Mouse (Mus musculus): ENCODE measurements at regions not wholly inside any gene's neighbourhood (a gene's known extent, or its start where the extent isn't known, plus 50 kb on each side); places are given as distances from the start of the nearest gene placed in this dataset.
A peak's percentile ranks its signal among the peaks of the same experiment; 100 is the strongest.

DNA sequence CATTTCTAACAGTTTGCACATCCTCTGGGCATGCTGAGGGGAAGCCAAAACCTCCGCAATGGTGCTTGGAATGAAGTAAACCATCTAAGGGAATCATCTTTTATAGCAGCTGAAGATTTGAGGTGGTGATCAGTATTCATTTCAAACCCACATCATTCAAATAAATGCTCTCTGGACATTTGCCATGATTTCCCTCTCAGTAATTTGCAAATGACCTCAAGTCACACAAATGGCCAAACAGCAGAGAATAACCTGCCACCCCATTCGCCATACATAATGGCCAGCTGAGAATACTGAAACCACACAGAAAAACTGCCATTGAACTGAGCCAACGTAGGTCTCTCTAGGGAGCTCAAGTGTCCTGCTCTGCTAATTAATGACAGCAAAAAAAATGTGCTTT, 230.3 kb upstream of the Runx1 start:
- H3ac ChIP-seq (ENCODE audit: control insufficient read depth, insufficient read length), result no peak overlapping the region
- no peak for TF ChIP-seq MAX (IDR thresholded peaks at IDR 0.05; ENCODE audit: low read depth)
- TF ChIP-seq E2F4 (IDR thresholded peaks at IDR 0.05; ENCODE audit: insufficient read depth), result no peak
- TF ChIP-seq SRF (IDR thresholded peaks at IDR 0.05; ENCODE audit: control insufficient read depth, insufficient read length, low read depth), result no peak
- TF ChIP-seq POLR2A (IDR thresholded peaks at IDR 0.05; ENCODE audit: insufficient read length, low read depth), result no peak
- TF ChIP-seq USF1 (IDR thresholded peaks at IDR 0.05; ENCODE audit: low read depth), result no peak
- TF ChIP-seq TCF12 (IDR thresholded peaks at IDR 0.05; ENCODE audit: insufficient read depth, poor library complexity, severe bottlenecking), result no peak
- TF ChIP-seq REST (IDR thresholded peaks at IDR 0.05; ENCODE audit: insufficient read depth, insufficient read length), result no peak
- TF ChIP-seq TCF3 (IDR thresholded peaks at IDR 0.05; ENCODE audit: insufficient read length, low read depth), result no peak
- no peak for TF ChIP-seq CEBPB (IDR thresholded peaks at IDR 0.05; ENCODE audit: insufficient read depth, poor library complexity, severe bottlenecking)
- no peak for TF ChIP-seq POLR2AphosphoS2 (IDR thresholded peaks at IDR 0.05; ENCODE audit: insufficient read length, low read depth)

DNA sequence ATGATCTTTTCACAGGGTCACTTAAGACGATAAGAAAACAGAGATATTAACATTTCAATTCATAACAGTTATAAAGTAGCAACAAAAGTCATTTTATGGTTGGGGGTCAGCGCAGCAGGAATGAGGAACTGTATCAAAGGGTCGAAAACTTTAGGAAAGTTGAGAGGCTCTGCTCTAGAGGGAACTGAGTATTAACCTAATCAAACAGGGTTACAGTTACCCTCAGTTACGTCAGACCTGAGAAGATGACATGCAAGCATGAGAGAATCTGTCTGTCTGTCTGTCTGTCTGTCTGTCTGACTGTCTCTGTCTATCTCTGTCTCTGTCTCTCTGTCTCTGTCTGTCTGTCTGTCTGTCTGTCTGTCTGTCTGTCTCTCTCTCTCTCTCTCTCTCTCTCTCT, 229.6 kb upstream of the Runx1 start:
- Histone ChIP-seq H3K27me3 (ENCODE audit: control insufficient read depth, insufficient read depth, insufficient read length) (no peaks in the 10 kb centered on the region), H3K4me2 (ENCODE audit: low read depth) (no peak overlapping the region), H3K4me3 (no peak overlapping the region), H3ac (ENCODE audit: control insufficient read depth, insufficient read length) (no peak overlapping the region), H3K79me2 (ENCODE audit: control insufficient read depth, insufficient read depth) (no peaks in the 10 kb centered on the region), H3K36me3 (ENCODE audit: control insufficient read depth, insufficient read depth) (no peaks in the 10 kb centered on the region)
- TF ChIP-seq POLR2A (IDR thresholded peaks at IDR 0.05; ENCODE audit: insufficient read length, low read depth), result no peak
- no peak for TF ChIP-seq MAX (IDR thresholded peaks at IDR 0.05; ENCODE audit: low read depth)
- 0 out of 2 replicates have a peak, but pooled peaks have one; percentile 8 for TF ChIP-seq CEBPB (IDR thresholded peaks at IDR 0.05; ENCODE audit: insufficient read depth, poor library complexity, severe bottlenecking)
- TF ChIP-seq SRF (IDR thresholded peaks at IDR 0.05; ENCODE audit: control insufficient read depth, insufficient read length, low read depth), result no peak
- no peak for TF ChIP-seq MYOD1 (IDR thresholded peaks at IDR 0.05; ENCODE audit: control insufficient read depth in 1 of 3, insufficient read length in 2 of 3, low read depth in 2 of 3)

More for the DNA sequence above, 230.3 kb upstream of the Runx1 start:
- Histone ChIP-seq H3K79me2 (ENCODE audit: control insufficient read depth, insufficient read depth) (no peaks in the 10 kb centered on the region), H3K36me3 (ENCODE audit: control insufficient read depth, insufficient read depth) (no peaks in the 10 kb centered on the region), H3K4me3 (no peak overlapping the region), H3K27me3 (ENCODE audit: control insufficient read depth, insufficient read depth, insufficient read length) (no peaks in the 10 kb centered on the region), H3K4me2 (ENCODE audit: low read depth) (no peak overlapping the region)

DNA sequence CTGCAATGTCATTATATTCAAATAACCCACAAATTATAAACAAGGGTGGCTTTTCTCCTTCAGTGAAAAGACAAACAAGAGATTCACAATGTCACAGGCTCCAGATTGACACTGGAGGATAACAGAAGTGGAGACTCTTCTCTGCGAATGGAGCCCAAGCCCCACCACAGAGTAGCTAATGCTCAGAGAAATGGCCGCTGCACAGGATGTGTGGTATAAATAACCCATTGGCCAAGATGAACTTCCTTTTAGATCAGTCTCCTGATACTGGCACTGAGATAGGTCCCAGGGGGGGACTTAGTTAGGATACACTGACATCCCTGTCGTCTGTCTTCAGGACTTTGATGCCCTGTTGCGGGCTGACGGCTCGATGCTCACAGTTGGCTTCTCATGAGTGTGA, 225.3 kb upstream of the Runx1 start:
- H3K27me3 ChIP-seq (ENCODE audit: control insufficient read depth, insufficient read depth, insufficient read length), result no peaks in the 10 kb centered on the region
- TF ChIP-seq SRF (IDR thresholded peaks at IDR 0.05; ENCODE audit: control insufficient read depth, insufficient read length, low read depth) (no peak), POLR2A (IDR thresholded peaks at IDR 0.05; ENCODE audit: insufficient read length, low read depth) (no peak), REST (IDR thresholded peaks at IDR 0.05; ENCODE audit: insufficient read depth, insufficient read length) (no peak), POLR2AphosphoS2 (IDR thresholded peaks at IDR 0.05; ENCODE audit: insufficient read length, low read depth) (no peak), CEBPB (IDR thresholded peaks at IDR 0.05; ENCODE audit: insufficient read depth, poor library complexity, severe bottlenecking) (no peak), TCF3 (IDR thresholded peaks at IDR 0.05; ENCODE audit: insufficient read length, low read depth) (no peak), MYOG (IDR thresholded peaks at IDR 0.05; ENCODE audit: control insufficient read depth in 1 of 3, insufficient read depth in 1 of 3, insufficient read length in 2 of 3, low read depth in 2 of 3) (no peak), MAX (IDR thresholded peaks at IDR 0.05; ENCODE audit: low read depth) (no peak), E2F4 (IDR thresholded peaks at IDR 0.05; ENCODE audit: insufficient read depth) (no peak), MYOD1 (IDR thresholded peaks at IDR 0.05; ENCODE audit: control insufficient read depth in 1 of 3, insufficient read length in 2 of 3, low read depth in 2 of 3) (no peak), TCF12 (IDR thresholded peaks at IDR 0.05; ENCODE audit: insufficient read depth, poor library complexity, severe bottlenecking) (no peak), USF1 (IDR thresholded peaks at IDR 0.05; ENCODE audit: low read depth) (no peak)
- H3K79me2 ChIP-seq (ENCODE audit: control insufficient read depth, insufficient read depth), result no peaks in the 10 kb centered on the region
- no peak overlapping the region for H3K4me2 ChIP-seq (ENCODE audit: low read depth)
- no peak overlapping the region for H3ac ChIP-seq (ENCODE audit: control insufficient read depth, insufficient read length)
- H3K36me3 ChIP-seq (ENCODE audit: control insufficient read depth, insufficient read depth), result no peaks in the 10 kb centered on the region
- H3K4me3 ChIP-seq, result no peak overlapping the region

DNA sequence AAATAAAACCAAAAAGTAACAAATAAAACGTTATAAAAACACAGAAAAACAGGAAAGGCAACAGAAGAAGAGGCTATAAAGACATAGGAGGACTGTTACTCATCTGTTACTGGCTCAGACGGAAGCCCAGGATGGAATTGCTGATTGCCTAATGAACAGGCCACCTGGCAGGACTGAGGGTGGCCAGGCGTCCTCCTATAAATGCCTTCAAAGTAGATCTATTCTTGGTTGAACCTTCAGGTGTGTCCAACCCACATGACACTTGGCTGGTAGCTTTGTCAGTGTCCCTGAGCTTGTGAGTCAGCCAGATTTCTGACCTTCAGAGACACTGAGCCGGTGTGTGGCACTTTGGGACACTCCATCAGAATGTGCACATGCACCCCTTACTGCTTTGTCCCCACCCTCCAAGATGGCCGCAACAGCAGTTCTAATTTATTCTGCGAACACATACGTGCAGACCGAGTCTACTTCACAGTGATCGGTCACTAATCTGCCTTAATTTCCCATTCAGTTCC, 222.5 kb upstream of the Runx1 start:
- H3K4me2 ChIP-seq (ENCODE audit: low read depth), result no peak overlapping the region
- H3K4me3 ChIP-seq, result no peak overlapping the region
- H3K27me3 ChIP-seq (ENCODE audit: control insufficient read depth, insufficient read depth, insufficient read length), result no peaks in the 10 kb centered on the region
- no peak overlapping the region for H3ac ChIP-seq (ENCODE audit: control insufficient read depth, insufficient read length)
- no peak for TF ChIP-seq CEBPB (IDR thresholded peaks at IDR 0.05; ENCODE audit: insufficient read depth, poor library complexity, severe bottlenecking)
- TF ChIP-seq TCF12 (IDR thresholded peaks at IDR 0.05; ENCODE audit: insufficient read depth, poor library complexity, severe bottlenecking), result no peak
- no peak for TF ChIP-seq SRF (IDR thresholded peaks at IDR 0.05; ENCODE audit: control insufficient read depth, insufficient read length, low read depth)
- no peak for TF ChIP-seq E2F4 (IDR thresholded peaks at IDR 0.05; ENCODE audit: insufficient read depth)
- TF ChIP-seq USF1 (IDR thresholded peaks at IDR 0.05; ENCODE audit: low read depth), result no peak
- TF ChIP-seq MYOD1 (IDR thresholded peaks at IDR 0.05; ENCODE audit: control insufficient read depth in 1 of 3, insufficient read length in 2 of 3, low read depth in 2 of 3), result no peak
- TF ChIP-seq POLR2AphosphoS2 (IDR thresholded peaks at IDR 0.05; ENCODE audit: insufficient read length, low read depth), result no peak
- TF ChIP-seq TCF3 (IDR thresholded peaks at IDR 0.05; ENCODE audit: insufficient read length, low read depth), result no peak
- no peak for TF ChIP-seq MAX (IDR thresholded peaks at IDR 0.05; ENCODE audit: low read depth)
- no peak for TF ChIP-seq MYOG (IDR thresholded peaks at IDR 0.05; ENCODE audit: control insufficient read depth in 1 of 3, insufficient read depth in 1 of 3, insufficient read length in 2 of 3, low read depth in 2 of 3)
- TF ChIP-seq POLR2A (IDR thresholded peaks at IDR 0.05; ENCODE audit: insufficient read length, low read depth), result no peak
- no peak for TF ChIP-seq REST (IDR thresholded peaks at IDR 0.05; ENCODE audit: insufficient read depth, insufficient read length)
- H3K36me3 ChIP-seq (ENCODE audit: control insufficient read depth, insufficient read depth), result no peaks in the 10 kb centered on the region
- H3K79me2 ChIP-seq (ENCODE audit: control insufficient read depth, insufficient read depth), result no peaks in the 10 kb centered on the region

DNA sequence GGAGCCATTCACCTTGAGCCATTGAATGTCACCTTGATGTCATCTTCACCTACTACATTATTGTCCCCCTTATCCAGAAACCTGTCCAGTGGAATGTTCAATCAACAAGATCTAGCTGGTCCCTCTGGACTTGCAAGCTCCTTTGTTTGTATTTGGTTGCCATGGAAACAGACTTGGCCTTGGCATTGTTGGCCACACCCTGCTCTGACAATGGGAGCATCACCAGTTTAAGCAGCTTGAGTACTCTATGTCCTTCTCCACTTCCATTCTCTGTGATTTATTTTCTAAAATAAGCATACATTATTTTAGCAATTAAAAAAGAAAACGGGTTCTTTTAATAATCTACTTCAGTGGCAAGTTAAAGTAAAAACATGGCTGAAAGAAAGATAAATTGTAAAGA, 221.6 kb upstream of the Runx1 start:
- H3K36me3 ChIP-seq (ENCODE audit: control insufficient read depth, insufficient read depth), result no peaks in the 10 kb centered on the region
- no peak overlapping the region for H3K4me2 ChIP-seq (ENCODE audit: low read depth)
- TF ChIP-seq MYOG (IDR thresholded peaks at IDR 0.05; ENCODE audit: control insufficient read depth in 1 of 3, insufficient read depth in 1 of 3, insufficient read length in 2 of 3, low read depth in 2 of 3), result no peak
- no peak for TF ChIP-seq TCF3 (IDR thresholded peaks at IDR 0.05; ENCODE audit: insufficient read length, low read depth)
- TF ChIP-seq USF1 (IDR thresholded peaks at IDR 0.05; ENCODE audit: low read depth), result no peak
- TF ChIP-seq CEBPB (IDR thresholded peaks at IDR 0.05; ENCODE audit: insufficient read depth, poor library complexity, severe bottlenecking), result no peak
- no peak for TF ChIP-seq TCF12 (IDR thresholded peaks at IDR 0.05; ENCODE audit: insufficient read depth, poor library complexity, severe bottlenecking)
- TF ChIP-seq MAX (IDR thresholded peaks at IDR 0.05; ENCODE audit: low read depth), result no peak
- no peak for TF ChIP-seq POLR2A (IDR thresholded peaks at IDR 0.05; ENCODE audit: insufficient read length, low read depth)
- no peak for TF ChIP-seq POLR2AphosphoS2 (IDR thresholded peaks at IDR 0.05; ENCODE audit: insufficient read length, low read depth)
- no peaks in the 10 kb centered on the region for H3K79me2 ChIP-seq (ENCODE audit: control insufficient read depth, insufficient read depth)
- H3K4me3 ChIP-seq, result no peak overlapping the region
- H3K27me3 ChIP-seq (ENCODE audit: control insufficient read depth, insufficient read depth, insufficient read length), result no peaks in the 10 kb centered on the region
- H3ac ChIP-seq (ENCODE audit: control insufficient read depth, insufficient read length), result no peak overlapping the region
